Mouse (Mus musculus) frontal cortex, postnatal 36 days (tissue): ENCODE data around the gene Ddx20.
"Not testable (repeated sequence)": the region's sequence is repeated elsewhere in the genome, so short reads cannot be mapped to it uniquely, and the experiment has no call there.

ENCODE experiments used
- DNase-seq, 2 experiments: peaks; one replicate each; pipeline ENCODE4 v3.0.0; 2022; ENCODE audit warnings: low spot score in 2 of 2

Ddx20 gene

DNA sequence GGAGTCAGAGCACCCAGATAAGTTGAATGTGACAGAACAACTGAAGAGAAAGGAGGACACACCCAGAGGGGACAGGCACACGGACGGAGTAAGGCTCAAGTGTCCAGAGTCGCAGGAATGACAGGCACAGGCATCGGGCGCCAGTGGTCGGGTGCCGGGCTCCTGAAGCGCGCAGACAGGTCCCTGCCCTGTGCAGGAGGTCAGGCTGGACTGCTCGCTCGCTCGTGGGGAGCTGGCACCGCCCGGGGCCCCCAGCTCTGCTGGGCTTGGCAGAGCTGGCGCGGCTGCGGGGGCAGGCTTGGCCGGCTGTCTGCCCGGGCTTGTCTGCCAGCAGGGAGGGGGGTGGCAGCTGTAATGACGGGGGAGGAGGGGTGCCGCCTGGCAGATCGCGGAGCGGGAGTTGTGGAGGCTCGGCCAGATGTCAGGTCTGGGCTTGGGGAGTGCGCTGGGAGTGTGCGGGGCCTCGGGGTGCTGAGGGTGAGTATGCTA, 17.7 kb upstream of the Ddx20 start:
- peak; percentile 87 for DNase-seq

- DNase-seq = peak; percentile 86 to 87
Measured at GRCm38 (mm10) chr3:105704031-105705008, 16.9 kb upstream of the Ddx20 start, which contains the start of gene Inka2. Gene Inka2 (plus strand): TSS chr3:105704599.

DNA sequence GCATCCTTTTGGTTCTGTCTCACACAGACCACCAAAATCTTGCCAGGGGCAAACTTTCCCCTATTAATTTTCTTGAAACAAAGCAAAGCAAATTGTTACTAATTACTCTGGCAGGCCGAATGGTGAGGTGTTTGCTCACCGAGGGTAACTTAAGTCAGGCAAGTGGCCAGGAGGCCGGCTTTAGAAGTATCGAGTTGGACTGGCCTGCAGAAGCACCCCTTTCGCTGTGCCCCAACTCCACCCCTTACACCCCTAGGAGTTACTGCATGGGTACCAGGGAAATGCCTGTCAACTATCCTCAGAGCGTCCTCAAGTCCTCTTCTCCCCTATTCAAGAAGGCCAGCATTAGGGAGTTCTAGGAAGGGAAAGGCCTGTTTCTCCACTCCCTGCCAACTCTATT, 16.2 kb upstream of the Ddx20 start:
- no peak for DNase-seq

- DNase-seq = no peak
Measured at GRCm38 (mm10) chr3:105701399-105701798, 14.0 kb upstream of the Ddx20 start.

DNA sequence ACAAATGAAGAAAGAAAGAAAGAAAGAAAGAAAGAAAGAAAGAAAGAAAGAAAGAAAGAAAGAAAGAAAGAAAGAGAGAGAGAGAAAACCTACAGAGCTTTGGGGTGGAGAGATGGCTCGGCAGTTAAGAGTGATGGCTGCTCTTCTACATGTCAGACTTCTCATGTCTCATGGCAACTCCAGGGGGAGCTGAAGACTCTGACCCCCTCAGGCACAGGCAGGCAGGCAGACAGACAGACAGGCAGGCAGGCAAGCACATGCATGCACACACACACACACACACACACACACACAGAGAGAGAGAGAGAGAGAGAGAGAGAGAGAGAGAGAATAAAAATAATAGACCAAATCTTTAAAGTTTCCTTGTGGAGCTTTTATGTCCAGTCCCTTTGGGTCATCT, 13.4 kb upstream of the Ddx20 start:
- DNase-seq = not testable (repeated sequence)

- no peak for DNase-seq
Measured at GRCm38 (mm10) chr3:105699241-105699933, 12.0 kb upstream of the Ddx20 start.

GRCm38 (mm10) chr3:105698311-105698710, 10.9 kb upstream of the Ddx20 start:
- DNase-seq = no peak

- no peak for DNase-seq
Measured at GRCm38 (mm10) chr3:105697148-105697441, 9.7 kb upstream of the Ddx20 start.

DNA sequence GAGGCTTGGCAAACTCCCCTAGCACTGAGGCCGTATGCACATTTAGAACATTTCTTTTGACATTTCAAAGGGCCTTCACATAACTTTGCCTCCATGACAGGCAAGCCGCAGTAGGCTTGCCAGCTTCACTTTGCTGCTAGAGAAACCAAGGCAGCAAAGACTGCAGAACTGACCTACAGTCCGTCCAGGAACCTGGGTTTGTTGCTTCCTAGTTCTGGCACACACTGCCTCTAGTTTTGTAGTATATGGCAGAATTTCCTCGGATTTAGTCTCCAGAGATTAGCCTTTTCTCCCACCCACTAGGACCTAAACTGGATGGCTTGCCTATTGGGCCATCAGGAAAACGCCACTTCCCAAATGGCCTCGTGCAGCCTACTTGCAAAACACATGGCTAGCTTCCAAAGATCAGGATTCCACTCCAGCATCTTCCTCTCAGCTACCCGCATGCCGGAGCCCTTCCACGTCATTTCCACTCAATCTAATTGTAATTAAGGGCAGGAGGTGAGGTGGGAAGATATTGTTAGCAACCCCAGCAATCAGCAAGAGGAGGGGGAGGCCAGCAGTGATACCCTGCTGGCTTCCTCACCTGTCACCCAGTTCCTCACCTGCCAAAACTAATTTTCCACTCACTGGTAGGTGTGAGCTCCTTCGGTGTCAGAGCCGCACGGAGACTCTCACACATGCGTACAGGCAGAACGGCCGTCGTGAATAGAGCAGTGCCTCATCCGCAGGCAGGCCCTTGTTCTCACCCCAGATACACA, 9.2 kb upstream of the Ddx20 start:
- no peak for DNase-seq

- DNase-seq = peak in 1 of 2 experiments; percentile 42
Measured at GRCm38 (mm10) chr3:105695476-105696386, 8.4 kb upstream of the Ddx20 start.

DNA sequence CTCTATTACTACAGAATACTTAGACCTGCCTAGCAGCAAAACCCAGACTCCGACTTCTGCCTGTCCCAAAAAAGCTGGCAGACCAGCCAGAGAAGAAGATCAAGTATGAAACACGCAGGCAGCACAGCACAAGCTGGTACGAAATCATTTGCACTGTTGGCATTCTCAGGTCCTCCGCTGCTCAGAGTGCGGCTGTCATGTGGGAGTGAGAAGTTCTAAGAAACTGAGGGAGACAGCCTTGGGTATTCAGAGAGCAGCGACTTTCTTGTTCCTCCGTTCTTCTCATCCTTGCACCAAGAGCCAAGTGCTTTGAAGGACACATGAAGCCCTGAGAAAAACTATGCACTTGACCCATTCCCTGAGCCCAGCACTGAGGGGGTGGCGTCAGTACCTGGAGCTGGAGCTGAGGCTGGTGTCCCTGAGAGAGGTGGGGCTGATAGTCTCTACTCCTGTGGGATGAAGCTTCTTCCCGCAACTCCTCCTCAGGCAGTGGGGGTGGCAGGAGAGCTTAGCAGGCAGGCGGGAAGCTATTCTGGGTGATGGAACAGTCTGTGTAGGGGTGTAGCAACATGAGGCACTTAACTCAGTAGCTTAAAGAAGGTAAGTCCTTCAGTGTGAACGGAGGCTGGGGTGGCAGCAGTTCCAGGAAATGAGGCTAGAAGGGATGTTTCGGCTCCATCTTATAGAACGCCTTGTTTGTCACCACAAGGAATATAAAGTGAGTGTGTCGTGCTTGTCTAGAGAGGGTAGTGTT, 6.1 kb upstream of the Ddx20 start:
- peak; percentile 86 to 90 for DNase-seq

DNA sequence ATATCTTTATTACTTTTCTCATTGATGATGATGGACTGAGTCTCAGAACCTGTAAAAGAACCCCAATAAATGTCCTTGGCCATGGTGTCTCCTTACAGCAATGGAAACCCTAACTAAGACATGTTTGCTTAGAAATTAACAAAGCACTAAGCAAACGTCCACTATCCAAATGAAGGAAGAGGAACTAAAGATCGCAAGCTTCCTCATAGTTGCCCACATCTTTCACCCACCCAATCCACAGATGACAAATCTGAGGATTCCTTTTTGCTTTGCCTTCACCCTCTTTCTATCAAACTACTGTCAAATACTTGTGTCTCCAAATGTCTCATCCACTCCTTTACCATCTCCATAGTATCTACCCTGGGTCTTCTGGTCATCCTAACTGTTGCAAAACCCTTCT, 1.2 kb upstream of the Ddx20 start:
- no peak for DNase-seq

DNA sequence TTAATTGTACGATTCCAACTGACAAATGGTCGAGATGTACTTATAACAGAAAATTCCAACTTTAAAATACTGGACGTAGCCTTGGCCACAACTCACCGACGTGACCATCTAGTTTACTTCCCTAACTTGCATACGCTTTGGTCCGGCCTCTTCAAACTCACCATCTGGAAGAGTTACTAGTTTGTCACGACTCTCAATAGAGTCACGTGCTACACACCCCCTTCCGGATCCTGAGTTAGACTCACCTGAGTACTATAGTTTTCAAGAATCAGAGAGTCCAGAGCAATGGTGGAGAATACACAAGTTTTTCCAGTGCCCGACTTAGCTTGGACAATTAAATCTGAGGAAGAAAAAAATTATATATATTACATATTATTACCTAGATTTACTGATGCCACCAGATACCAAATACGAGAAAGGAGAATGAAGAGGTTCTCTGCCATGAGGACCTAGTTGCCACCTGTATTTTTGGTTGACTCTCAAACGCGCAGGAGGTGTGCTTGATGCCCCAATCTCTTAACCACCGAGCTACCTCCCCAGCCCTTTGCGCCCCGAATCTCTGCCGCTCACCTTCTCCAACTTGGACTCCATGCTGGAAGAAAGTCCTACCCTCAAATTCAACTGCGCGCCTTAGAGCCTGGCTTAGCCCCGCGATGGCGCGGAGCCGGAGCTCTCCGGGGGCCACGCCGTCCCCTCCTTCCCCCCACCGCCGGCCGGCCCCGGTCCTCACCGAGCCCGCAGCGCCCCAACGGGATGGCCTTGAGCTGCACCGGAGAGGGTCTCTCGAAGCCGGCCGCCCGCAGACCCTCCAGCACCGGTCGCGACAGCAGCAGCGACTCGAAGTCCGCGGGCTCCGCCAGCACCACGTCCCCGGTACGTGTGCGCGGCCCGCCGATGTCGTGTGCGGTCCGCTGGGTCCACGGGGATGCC, 715 bp downstream of the Ddx20 start:
- DNase-seq = peak in 1 of 2 experiments; percentile 28

GRCm38 (mm10) chr3:105680346-105680745, 7.0 kb downstream of the Ddx20 start:
- DNase-seq = no peak

- no peak for DNase-seq
Measured at GRCm38 (mm10) chr3:105675932-105676331, 11.4 kb downstream of the Ddx20 start.

- DNase-seq = peak; percentile 49 to 78
Measured at GRCm38 (mm10) chr3:105674595-105675218, 12.7 kb downstream of the Ddx20 start.

GRCm38 (mm10) chr3:105670801-105671200, 16.6 kb downstream of the Ddx20 start:
- no peak for DNase-seq

- DNase-seq = no peak
Measured at GRCm38 (mm10) chr3:105669776-105670175, 17.6 kb downstream of the Ddx20 start.

DNA sequence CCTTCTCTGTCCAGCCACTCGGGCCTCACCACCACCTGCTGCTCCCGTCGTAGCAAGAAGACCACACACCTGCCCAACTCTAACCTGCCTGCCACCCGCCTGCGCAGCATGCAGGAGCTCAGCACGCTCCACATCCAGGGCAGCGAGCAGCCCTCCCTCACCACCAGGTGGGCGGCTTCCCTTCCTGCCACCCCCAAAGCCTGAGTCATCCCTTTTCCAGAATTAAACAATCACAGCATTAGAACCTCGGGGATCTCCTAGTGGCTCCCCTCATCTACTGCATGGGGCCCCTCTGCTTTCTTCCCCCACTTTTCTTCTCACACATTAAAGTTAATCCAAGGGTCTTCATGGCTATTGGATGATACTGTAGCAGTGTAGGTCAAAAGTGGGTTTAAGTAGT, 19.2 kb downstream of the Ddx20 start:
- peak; percentile 31 to 58 for DNase-seq
